Mouse (Mus musculus): Measurements from ENCODE around the gene Evc. TPM values are rescaled to one million over a fixed set of nuclear protein-coding genes. Genes with fewer than 3 reads are reported as not detected.

The Evc gene
- polyA plus RNA-seq, 1 experiment = 22.2 TPM

GRCm38 (mm10) chr5:37343962-37344361 is 7.3 kb upstream of the Evc start:
- peaks cover 11% of the 10 kb centered on the region for H3K36me3 ChIP-seq (ENCODE audit: control insufficient read depth, insufficient read depth)
- no peaks in the 10 kb centered on the region for H3K27me3 ChIP-seq (ENCODE audit: control insufficient read depth, insufficient read depth, insufficient read length)
- TF ChIP-seq MAX (IDR thresholded peaks at IDR 0.05) = no peak
- no peak for TF ChIP-seq FOSL1 (IDR thresholded peaks at IDR 0.05; ENCODE audit: insufficient read depth, low read length, poor library complexity, severe bottlenecking)
- peaks cover 11% of the 10 kb centered on the region for H3K79me2 ChIP-seq (ENCODE audit: control insufficient read depth, insufficient read depth)
- no peaks in the 10 kb centered on the region for H3K79me3 ChIP-seq (ENCODE audit: low read depth)
- H3ac ChIP-seq (ENCODE audit: control insufficient read depth, insufficient read length, low read depth) = no peak overlapping the region
- no peak overlapping the region for H3K4me3 ChIP-seq (ENCODE audit: insufficient read depth, poor library complexity, severe bottlenecking)

DNA sequence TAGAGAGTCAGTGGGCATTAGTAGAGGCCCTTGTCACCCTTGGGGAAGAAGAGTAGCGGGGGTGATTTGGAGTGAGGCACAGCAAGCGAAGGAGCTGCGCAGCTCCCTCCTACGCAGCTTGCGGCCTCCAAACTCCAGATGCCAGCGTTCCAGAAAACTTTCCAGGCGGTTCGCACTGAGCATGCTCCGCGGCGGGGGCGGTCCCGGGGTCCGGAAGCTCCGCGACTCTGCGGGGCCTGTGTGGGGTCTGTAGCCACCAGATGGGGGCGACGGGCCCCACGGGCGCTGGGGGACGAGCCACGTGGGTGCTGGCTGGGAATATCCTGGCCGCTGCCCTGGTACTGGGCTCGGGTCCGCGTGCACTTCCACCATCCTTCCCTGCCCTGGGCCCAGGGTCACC is 1.6 kb upstream of the Evc start, which contains the start of gene Evc2:
Gene Evc2, plus strand, starts transcription at position 212 of the 400 bp plus-strand sequence.
- H3K27me3 ChIP-seq (ENCODE audit: control insufficient read depth, insufficient read depth, insufficient read length) = no peaks in the 10 kb centered on the region
- no peaks in the 10 kb centered on the region for H3K36me3 ChIP-seq (ENCODE audit: control insufficient read depth, insufficient read depth)
- peak within 1 kb of the TSS; percentile 32 for H3K4me3 ChIP-seq (ENCODE audit: insufficient read depth, poor library complexity, severe bottlenecking)
- peaks cover 17% of the 10 kb centered on the region for H3K79me2 ChIP-seq (ENCODE audit: control insufficient read depth, insufficient read depth)
- TF ChIP-seq MYOD1 (IDR thresholded peaks at IDR 0.05; ENCODE audit: control insufficient read depth, insufficient read length, low read depth) (no peak), CEBPB (IDR thresholded peaks at IDR 0.05; ENCODE audit: low read depth) (no peak), USF1 (IDR thresholded peaks at IDR 0.05; ENCODE audit: low read depth) (no peak), CTCF (IDR thresholded peaks at IDR 0.05; ENCODE audit: control insufficient read depth, insufficient read depth, insufficient read length) (no peak), MAX (IDR thresholded peaks at IDR 0.05) (no peak), MYOG (IDR thresholded peaks at IDR 0.05; ENCODE audit: control insufficient read depth, extremely low read depth, insufficient read length) (no peak), FOSL1 (IDR thresholded peaks at IDR 0.05; ENCODE audit: insufficient read depth, low read length, poor library complexity, severe bottlenecking) (no peak)
- H3K79me3 ChIP-seq (ENCODE audit: low read depth) = no peaks in the 10 kb centered on the region
- H3ac ChIP-seq (ENCODE audit: control insufficient read depth, insufficient read length, low read depth) = peak within 1 kb of the TSS; percentile 70

GRCm38 (mm10) chr5:37337696-37338095 is 1.0 kb upstream of the Evc start:
- H3K36me3 ChIP-seq (ENCODE audit: control insufficient read depth, insufficient read depth) = no peaks in the 10 kb centered on the region
- H3K79me2 ChIP-seq (ENCODE audit: control insufficient read depth, insufficient read depth) = peaks cover 17% of the 10 kb centered on the region
- H3K79me3 ChIP-seq (ENCODE audit: low read depth) = no peaks in the 10 kb centered on the region
- H3K27me3 ChIP-seq (ENCODE audit: control insufficient read depth, insufficient read depth, insufficient read length) = no peaks in the 10 kb centered on the region
- no peak for TF ChIP-seq MYOG (IDR thresholded peaks at IDR 0.05; ENCODE audit: control insufficient read depth, extremely low read depth, insufficient read length)
- no peak for TF ChIP-seq CEBPB (IDR thresholded peaks at IDR 0.05; ENCODE audit: low read depth)
- TF ChIP-seq MYOD1 (IDR thresholded peaks at IDR 0.05; ENCODE audit: control insufficient read depth, insufficient read length, low read depth) = no peak
- TF ChIP-seq USF1 (IDR thresholded peaks at IDR 0.05; ENCODE audit: low read depth) = no peak
- no peak for TF ChIP-seq CTCF (IDR thresholded peaks at IDR 0.05; ENCODE audit: control insufficient read depth, insufficient read depth, insufficient read length)
- no peak for TF ChIP-seq MAX (IDR thresholded peaks at IDR 0.05)
- TF ChIP-seq FOSL1 (IDR thresholded peaks at IDR 0.05; ENCODE audit: insufficient read depth, low read length, poor library complexity, severe bottlenecking) = no peak
- H3K4me3 ChIP-seq (ENCODE audit: insufficient read depth, poor library complexity, severe bottlenecking) = peak overlapping the region; percentile 32
- peak overlapping the region; percentile 16 for H3ac ChIP-seq (ENCODE audit: control insufficient read depth, insufficient read length, low read depth)

GRCm38 (mm10) chr5:37335061-37335460 is 1.6 kb downstream of the Evc start:
- H3ac ChIP-seq (ENCODE audit: control insufficient read depth, insufficient read length, low read depth) = no peak overlapping the region
- peaks cover 17% of the 10 kb centered on the region for H3K79me2 ChIP-seq (ENCODE audit: control insufficient read depth, insufficient read depth)
- H3K79me3 ChIP-seq (ENCODE audit: low read depth) = no peaks in the 10 kb centered on the region
- H3K27me3 ChIP-seq (ENCODE audit: control insufficient read depth, insufficient read depth, insufficient read length) = no peaks in the 10 kb centered on the region
- TF ChIP-seq CTCF (IDR thresholded peaks at IDR 0.05; ENCODE audit: control insufficient read depth, insufficient read depth, insufficient read length) (no peak), MYOD1 (IDR thresholded peaks at IDR 0.05; ENCODE audit: control insufficient read depth, insufficient read length, low read depth) (no peak), FOSL1 (IDR thresholded peaks at IDR 0.05; ENCODE audit: insufficient read depth, low read length, poor library complexity, severe bottlenecking) (no peak), MAX (IDR thresholded peaks at IDR 0.05) (no peak), USF1 (IDR thresholded peaks at IDR 0.05; ENCODE audit: low read depth) (no peak), CEBPB (IDR thresholded peaks at IDR 0.05; ENCODE audit: low read depth) (no peak), MYOG (IDR thresholded peaks at IDR 0.05; ENCODE audit: control insufficient read depth, extremely low read depth, insufficient read length) (no peak)
- H3K36me3 ChIP-seq (ENCODE audit: control insufficient read depth, insufficient read depth) = no peaks in the 10 kb centered on the region
- H3K4me3 ChIP-seq (ENCODE audit: insufficient read depth, poor library complexity, severe bottlenecking) = no peak overlapping the region

GRCm38 (mm10) chr5:37332066-37332465 is 4.6 kb downstream of the Evc start:
- H3K27me3 ChIP-seq (ENCODE audit: control insufficient read depth, insufficient read depth, insufficient read length) = no peaks in the 10 kb centered on the region
- no peaks in the 10 kb centered on the region for H3K79me3 ChIP-seq (ENCODE audit: low read depth)
- H3ac ChIP-seq (ENCODE audit: control insufficient read depth, insufficient read length, low read depth) = no peak overlapping the region
- TF ChIP-seq CEBPB (IDR thresholded peaks at IDR 0.05; ENCODE audit: low read depth) (no peak), MYOG (IDR thresholded peaks at IDR 0.05; ENCODE audit: control insufficient read depth, extremely low read depth, insufficient read length) (no peak), MYOD1 (IDR thresholded peaks at IDR 0.05; ENCODE audit: control insufficient read depth, insufficient read length, low read depth) (no peak), FOSL1 (IDR thresholded peaks at IDR 0.05; ENCODE audit: insufficient read depth, low read length, poor library complexity, severe bottlenecking) (no peak)
- no peaks in the 10 kb centered on the region for H3K79me2 ChIP-seq (ENCODE audit: control insufficient read depth, insufficient read depth)
- no peak overlapping the region for H3K4me3 ChIP-seq (ENCODE audit: insufficient read depth, poor library complexity, severe bottlenecking)
- H3K36me3 ChIP-seq (ENCODE audit: control insufficient read depth, insufficient read depth) = no peaks in the 10 kb centered on the region

DNA sequence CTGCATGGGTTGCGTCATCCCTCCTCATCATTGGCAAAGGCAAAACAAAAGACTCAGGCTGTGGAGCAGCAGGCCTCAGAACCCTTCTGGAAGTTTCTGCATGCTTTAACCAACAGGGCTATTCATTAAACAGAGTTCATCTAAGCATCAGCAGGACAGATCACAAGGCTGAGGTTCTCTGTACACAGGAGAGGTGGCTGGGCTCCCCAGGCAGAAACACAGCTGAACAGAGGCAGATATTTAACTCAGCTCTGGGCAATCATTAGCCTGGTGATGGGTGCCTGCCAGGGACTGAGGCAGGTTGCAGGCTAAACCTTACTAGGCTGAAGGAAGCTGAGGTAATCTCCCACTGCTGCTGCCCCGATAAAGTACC is 5.6 kb downstream of the Evc start:
- Histone ChIP-seq H3K27me3 (ENCODE audit: control insufficient read depth, insufficient read depth, insufficient read length) (no peaks in the 10 kb centered on the region), H3K79me3 (ENCODE audit: low read depth) (no peaks in the 10 kb centered on the region), H3K79me2 (ENCODE audit: control insufficient read depth, insufficient read depth) (no peaks in the 10 kb centered on the region), H3K36me3 (ENCODE audit: control insufficient read depth, insufficient read depth) (no peaks in the 10 kb centered on the region), H3ac (ENCODE audit: control insufficient read depth, insufficient read length, low read depth) (no peak overlapping the region), H3K4me3 (ENCODE audit: insufficient read depth, poor library complexity, severe bottlenecking) (no peak overlapping the region)
- TF ChIP-seq CEBPB (IDR thresholded peaks at IDR 0.05; ENCODE audit: low read depth) (no peak), FOSL1 (IDR thresholded peaks at IDR 0.05; ENCODE audit: insufficient read depth, low read length, poor library complexity, severe bottlenecking) (no peak), MAX (IDR thresholded peaks at IDR 0.05) (no peak), CTCF (IDR thresholded peaks at IDR 0.05; ENCODE audit: control insufficient read depth, insufficient read depth, insufficient read length) (no peak), MYOD1 (IDR thresholded peaks at IDR 0.05; ENCODE audit: control insufficient read depth, insufficient read length, low read depth) (no peak), USF1 (IDR thresholded peaks at IDR 0.05; ENCODE audit: low read depth) (no peak), MYOG (IDR thresholded peaks at IDR 0.05; ENCODE audit: control insufficient read depth, extremely low read depth, insufficient read length) (no peak)
